Mouse (Mus musculus): ENCODE measurements at regions not wholly inside any gene's neighbourhood (a gene's known extent, or its start where the extent isn't known, plus 50 kb on each side); places are given as distances from the start of the nearest gene placed in this dataset.
"Not testable (repeated sequence)": the region's sequence is repeated elsewhere in the genome, so short reads cannot be mapped to it uniquely, and the experiment has no call there.

GRCm38 (mm10) chr6:114538185-114538584, 104.7 kb upstream of the Atg7 start:
- not testable (repeated sequence) for H3K36me3 ChIP-seq (replicated peaks; ENCODE audit: control insufficient read depth, insufficient read depth, low read depth, low read length); DNase-seq (ENCODE audit: low spot score); H3K9ac ChIP-seq (replicated peaks; ENCODE audit: low read length); H3K27me3 ChIP-seq (ENCODE audit: control insufficient read depth, insufficient read depth, low read length); H3K27ac ChIP-seq (replicated peaks; ENCODE audit: low read depth, low read length); H3K9me3 ChIP-seq (replicated peaks; ENCODE audit: control insufficient read depth, low read length); H3K4me2 ChIP-seq (ENCODE audit: low read depth, low read length); H3K4me1 ChIP-seq (ENCODE audit: control insufficient read depth, insufficient read depth, low read length); H3K4me3 ChIP-seq (ENCODE audit: low read depth, low read length); ATAC-seq (replicated peaks; ENCODE audit: insufficient number of reproducible peaks, low FRiP score, low TSS enrichment, low read depth)
- 12% methylated on average over 6 of the region's 16 CpGs for WGBS

DNA sequence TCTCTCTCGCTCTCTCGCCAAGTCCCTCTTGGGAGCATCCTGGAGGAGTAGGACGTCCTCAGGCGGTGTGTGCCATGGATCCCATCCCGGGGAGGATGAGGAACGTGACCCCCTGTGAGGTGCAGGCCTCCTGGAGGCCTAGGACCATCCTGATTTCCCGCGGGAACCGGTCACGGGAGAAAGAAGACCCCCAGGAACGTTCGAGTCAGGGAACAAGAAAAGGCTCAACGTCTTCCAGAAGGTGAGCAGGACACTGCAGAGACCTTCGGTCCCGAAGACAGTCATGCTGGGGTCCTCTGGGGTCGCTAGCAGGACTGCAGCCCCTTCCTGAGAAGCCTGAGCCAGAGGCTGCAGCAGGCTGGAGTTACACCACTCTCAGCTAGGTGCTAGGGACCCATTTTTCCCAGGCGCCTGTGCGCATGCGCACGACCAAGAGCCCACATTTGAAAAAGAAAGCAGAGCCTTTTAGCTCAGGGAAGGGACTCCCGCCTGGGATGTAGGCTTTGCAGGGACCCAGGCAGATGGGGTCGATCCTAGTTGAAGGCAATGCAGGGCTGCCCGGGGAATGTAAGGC, 92.7 kb upstream of the Atg7 start:
- not testable (repeated sequence) for ATAC-seq (replicated peaks; ENCODE audit: insufficient number of reproducible peaks, low FRiP score, low TSS enrichment, low read depth); H3K27ac ChIP-seq (replicated peaks; ENCODE audit: low read depth, low read length); H3K4me2 ChIP-seq (ENCODE audit: low read depth, low read length); H3K9me3 ChIP-seq (replicated peaks; ENCODE audit: control insufficient read depth, low read length); H3K4me3 ChIP-seq (ENCODE audit: low read depth, low read length); H3K4me1 ChIP-seq (ENCODE audit: control insufficient read depth, insufficient read depth, low read length); H3K9ac ChIP-seq (replicated peaks; ENCODE audit: low read length); DNase-seq (ENCODE audit: low spot score); H3K27me3 ChIP-seq (ENCODE audit: control insufficient read depth, insufficient read depth, low read length); H3K36me3 ChIP-seq (replicated peaks; ENCODE audit: control insufficient read depth, insufficient read depth, low read depth, low read length)
- 42% methylated on average over 18 of the region's 23 CpGs for WGBS

GRCm38 (mm10) chr6:114553072-114553471, 89.8 kb upstream of the Atg7 start:
- H3K4me1 ChIP-seq (ENCODE audit: control insufficient read depth, insufficient read depth, low read length); H3K27me3 ChIP-seq (ENCODE audit: control insufficient read depth, insufficient read depth, low read length); H3K27ac ChIP-seq (replicated peaks; ENCODE audit: low read depth, low read length); DNase-seq (ENCODE audit: low spot score); H3K4me2 ChIP-seq (ENCODE audit: low read depth, low read length); H3K4me3 ChIP-seq (ENCODE audit: low read depth, low read length); H3K9me3 ChIP-seq (replicated peaks; ENCODE audit: control insufficient read depth, low read length); ATAC-seq (replicated peaks; ENCODE audit: insufficient number of reproducible peaks, low FRiP score, low TSS enrichment, low read depth); H3K36me3 ChIP-seq (replicated peaks; ENCODE audit: control insufficient read depth, insufficient read depth, low read depth, low read length); H3K9ac ChIP-seq (replicated peaks; ENCODE audit: low read length): not testable (repeated sequence)
- no CpG with 5 or more reads among the region's 12 CpGs for WGBS

- H3K4me2 ChIP-seq (ENCODE audit: low read depth, low read length); H3K4me1 ChIP-seq (ENCODE audit: control insufficient read depth, insufficient read depth, low read length); H3K36me3 ChIP-seq (replicated peaks; ENCODE audit: control insufficient read depth, insufficient read depth, low read depth, low read length); H3K4me3 ChIP-seq (ENCODE audit: low read depth, low read length); H3K9me3 ChIP-seq (replicated peaks; ENCODE audit: control insufficient read depth, low read length); H3K9ac ChIP-seq (replicated peaks; ENCODE audit: low read length); H3K27ac ChIP-seq (replicated peaks; ENCODE audit: low read depth, low read length); ATAC-seq (replicated peaks; ENCODE audit: insufficient number of reproducible peaks, low FRiP score, low TSS enrichment, low read depth); H3K27me3 ChIP-seq (ENCODE audit: control insufficient read depth, insufficient read depth, low read length): not testable (repeated sequence)
- peak; percentile 66 for DNase-seq (ENCODE audit: low spot score)
- 0% methylated on average over 5 of the region's 15 CpGs for WGBS
Observed at GRCm38 (mm10) chr6:114555186-114555585, 87.7 kb upstream of the Atg7 start.

DNA sequence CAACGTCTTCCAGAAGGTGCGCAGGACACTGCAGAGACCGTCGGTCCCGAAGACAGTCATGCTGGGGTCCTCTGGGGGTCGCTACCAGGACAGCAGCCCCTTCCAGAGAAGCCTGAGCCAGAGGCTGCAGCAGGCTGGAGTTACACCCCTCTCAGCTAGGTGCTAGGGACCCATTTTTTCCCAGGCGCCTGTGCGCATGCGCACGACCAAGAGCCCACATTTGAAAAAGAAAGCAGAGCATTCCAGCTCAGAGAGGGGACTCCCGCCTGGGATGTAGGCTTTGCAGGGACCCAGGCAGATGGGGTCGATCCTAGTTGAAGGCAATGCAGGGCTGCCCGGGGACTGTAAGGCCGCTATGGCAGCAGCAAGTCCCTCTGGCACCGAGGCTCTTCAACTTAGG, 65.6 kb upstream of the Atg7 start:
- not testable (repeated sequence) for H3K9me3 ChIP-seq (replicated peaks; ENCODE audit: control insufficient read depth, low read length); H3K36me3 ChIP-seq (replicated peaks; ENCODE audit: control insufficient read depth, insufficient read depth, low read depth, low read length); H3K9ac ChIP-seq (replicated peaks; ENCODE audit: low read length); H3K4me2 ChIP-seq (ENCODE audit: low read depth, low read length); H3K4me3 ChIP-seq (ENCODE audit: low read depth, low read length); H3K27ac ChIP-seq (replicated peaks; ENCODE audit: low read depth, low read length); H3K4me1 ChIP-seq (ENCODE audit: control insufficient read depth, insufficient read depth, low read length); H3K27me3 ChIP-seq (ENCODE audit: control insufficient read depth, insufficient read depth, low read length); ATAC-seq (replicated peaks; ENCODE audit: insufficient number of reproducible peaks, low FRiP score, low TSS enrichment, low read depth)
- WGBS = 15% methylated on average over 7 of the region's 15 CpGs
- DNase-seq (ENCODE audit: low spot score) = peak; percentile 76
